Mouse (Mus musculus): ENCODE data around the gene Renbp. TPM values are rescaled to one million over a fixed set of nuclear protein-coding genes. Genes with fewer than 3 reads are reported as not detected.

The Renbp gene
- polyA plus RNA-seq, 1 experiment from 2014 or later = 9.3 TPM

- H3K9ac ChIP-seq (replicated peaks) = no peak overlapping the region
- ATAC-seq (replicated peaks) = no peak
- H3K36me3 ChIP-seq = peaks cover 76% of the 10 kb centered on the region
- H3K9me3 ChIP-seq = no peaks in the 10 kb centered on the region
- H3K4me2 ChIP-seq (replicated peaks) = no peak overlapping the region
- no peak overlapping the region for H3K27ac ChIP-seq (replicated peaks)
- no peak overlapping the region for H3K4me3 ChIP-seq
- WGBS = 93% methylated on average over 6 of the region's 6 CpGs
- H3K27me3 ChIP-seq = no peaks in the 10 kb centered on the region
- no peaks in the 10 kb centered on the region for H3K4me1 ChIP-seq
These were observed 24.3 kb upstream of the Renbp start for GRCm38 (mm10) chrX:73954988-73955387.

GRCm38 (mm10) chrX:73952603-73953002 is 22.0 kb upstream of the Renbp start:
- H3K27ac ChIP-seq (replicated peaks) = no peak overlapping the region
- ATAC-seq (replicated peaks) = no peak
- H3K4me1 ChIP-seq = no peaks in the 10 kb centered on the region
- WGBS = 80% methylated on average over 5 of the region's 5 CpGs
- H3K36me3 ChIP-seq = peaks cover 75% of the 10 kb centered on the region
- H3K9me3 ChIP-seq = no peaks in the 10 kb centered on the region
- H3K4me3 ChIP-seq = no peak overlapping the region
- no peaks in the 10 kb centered on the region for H3K27me3 ChIP-seq
- H3K9ac ChIP-seq (replicated peaks) = no peak overlapping the region
- no peak overlapping the region for H3K4me2 ChIP-seq (replicated peaks)

GRCm38 (mm10) chrX:73949341-73949740 is 18.7 kb upstream of the Renbp start:
- peak; percentile 31; the same call in 1 of the 2 replicates for ATAC-seq (replicated peaks)
- peaks cover 79% of the 10 kb centered on the region for H3K36me3 ChIP-seq
- no peak overlapping the region for H3K9ac ChIP-seq (replicated peaks)
- H3K4me1 ChIP-seq = no peaks in the 10 kb centered on the region
- no peak overlapping the region for H3K27ac ChIP-seq (replicated peaks)
- H3K27me3 ChIP-seq = no peaks in the 10 kb centered on the region
- H3K4me2 ChIP-seq (replicated peaks) = no peak overlapping the region
- WGBS = 88% methylated on average over 10 of the region's 10 CpGs
- H3K9me3 ChIP-seq = no peaks in the 10 kb centered on the region
- H3K4me3 ChIP-seq = no peak overlapping the region

GRCm38 (mm10) chrX:73948647-73949046 is 18.0 kb upstream of the Renbp start:
- no peak overlapping the region for H3K9ac ChIP-seq (replicated peaks)
- 36% methylated on average over 4 of the region's 4 CpGs for WGBS
- no peak overlapping the region for H3K4me2 ChIP-seq (replicated peaks)
- no peak overlapping the region for H3K27ac ChIP-seq (replicated peaks)
- H3K27me3 ChIP-seq = no peaks in the 10 kb centered on the region
- H3K4me1 ChIP-seq = no peaks in the 10 kb centered on the region
- ATAC-seq (replicated peaks) = peak; percentile 49
- no peak overlapping the region for H3K4me3 ChIP-seq
- H3K9me3 ChIP-seq = no peaks in the 10 kb centered on the region
- peaks cover 81% of the 10 kb centered on the region for H3K36me3 ChIP-seq

GRCm38 (mm10) chrX:73946896-73947295 is 16.2 kb upstream of the Renbp start:
- WGBS = 84% methylated on average over 6 of the region's 6 CpGs
- Histone ChIP-seq H3K36me3 (peaks cover 74% of the 10 kb centered on the region), H3K27ac (replicated peaks) (no peak overlapping the region), H3K9ac (replicated peaks) (no peak overlapping the region), H3K4me2 (replicated peaks) (no peak overlapping the region), H3K9me3 (no peaks in the 10 kb centered on the region), H3K27me3 (no peaks in the 10 kb centered on the region), H3K4me3 (no peak overlapping the region), H3K4me1 (no peaks in the 10 kb centered on the region)
- ATAC-seq (replicated peaks) = no peak

GRCm38 (mm10) chrX:73942294-73942693 is 11.6 kb upstream of the Renbp start:
- WGBS = 75% methylated on average over 2 of the region's 2 CpGs
- H3K9ac ChIP-seq (replicated peaks) = no peak overlapping the region
- no peak overlapping the region for H3K4me3 ChIP-seq
- H3K36me3 ChIP-seq = peaks cover 43% of the 10 kb centered on the region
- ATAC-seq (replicated peaks) = no peak
- H3K27ac ChIP-seq (replicated peaks) = no peak overlapping the region
- H3K4me1 ChIP-seq = no peaks in the 10 kb centered on the region
- no peaks in the 10 kb centered on the region for H3K27me3 ChIP-seq
- H3K4me2 ChIP-seq (replicated peaks) = no peak overlapping the region
- H3K9me3 ChIP-seq = no peaks in the 10 kb centered on the region

GRCm38 (mm10) chrX:73941860-73942259 is 11.2 kb upstream of the Renbp start:
- H3K27me3 ChIP-seq = no peaks in the 10 kb centered on the region
- no peak for ATAC-seq (replicated peaks)
- WGBS = 93% methylated on average over 2 of the region's 2 CpGs
- H3K4me3 ChIP-seq = no peak overlapping the region
- no peaks in the 10 kb centered on the region for H3K9me3 ChIP-seq
- no peak overlapping the region for H3K27ac ChIP-seq (replicated peaks)
- peaks cover 38% of the 10 kb centered on the region for H3K36me3 ChIP-seq
- H3K9ac ChIP-seq (replicated peaks) = no peak overlapping the region
- H3K4me1 ChIP-seq = no peaks in the 10 kb centered on the region
- H3K4me2 ChIP-seq (replicated peaks) = no peak overlapping the region

- H3K36me3 ChIP-seq = no peaks in the 10 kb centered on the region
- H3K4me2 ChIP-seq (replicated peaks) = no peak overlapping the region
- H3K4me3 ChIP-seq = no peak overlapping the region
- 79% methylated on average over 2 of the region's 2 CpGs for WGBS
- H3K9me3 ChIP-seq = no peaks in the 10 kb centered on the region
- H3K4me1 ChIP-seq = no peaks in the 10 kb centered on the region
- H3K9ac ChIP-seq (replicated peaks) = no peak overlapping the region
- ATAC-seq (replicated peaks) = no peak
- no peaks in the 10 kb centered on the region for H3K27me3 ChIP-seq
- no peak overlapping the region for H3K27ac ChIP-seq (replicated peaks)
These were observed 1.2 kb upstream of the Renbp start for GRCm38 (mm10) chrX:73931871-73932270.

GRCm38 (mm10) chrX:73922550-73922882 is 8.1 kb downstream of the Renbp start:
- Histone ChIP-seq H3K4me1 (peaks cover 7% of the 10 kb centered on the region), H3K9ac (replicated peaks) (peak overlapping the region; percentile 76), H3K27me3 (no peaks in the 10 kb centered on the region), H3K9me3 (no peaks in the 10 kb centered on the region), H3K4me3 (peak overlapping the region; percentile 63), H3K4me2 (replicated peaks) (peak overlapping the region; percentile 67), H3K27ac (replicated peaks) (peak overlapping the region; percentile 84), H3K36me3 (no peaks in the 10 kb centered on the region)
- WGBS = 78% methylated on average over 8 of the region's 8 CpGs
- peak; percentile 14; the same call in 1 of the 2 replicates for ATAC-seq (replicated peaks)

- Histone ChIP-seq H3K9me3 (no peaks in the 10 kb centered on the region), H3K4me2 (replicated peaks) (peak within 1 kb of the TSS; percentile 67), H3K9ac (replicated peaks) (peak within 1 kb of the TSS; percentile 76), H3K4me1 (peaks cover 7% of the 10 kb centered on the region), H3K27me3 (no peaks in the 10 kb centered on the region), H3K4me3 (peak within 1 kb of the TSS; percentile 63), H3K27ac (replicated peaks) (peak within 1 kb of the TSS; percentile 84), H3K36me3 (no peaks in the 10 kb centered on the region)
- 18% methylated on average over 43 of the region's 43 CpGs for WGBS
- ATAC-seq (replicated peaks) = peak; percentile 98
These were observed 8.7 kb downstream of the Renbp start, which contains the start of the genes Arhgap4 and Naa10 for GRCm38 (mm10) chrX:73921823-73922549. TSS of gene Arhgap4 (minus strand) at chrX:73921870. TSS of gene Naa10 (minus strand) at chrX:73921944.

- Histone ChIP-seq H3K4me2 (replicated peaks) (peak overlapping the region; percentile 67), H3K4me1 (peaks cover 7% of the 10 kb centered on the region), H3K36me3 (no peaks in the 10 kb centered on the region), H3K27me3 (no peaks in the 10 kb centered on the region), H3K4me3 (peak overlapping the region; percentile 63), H3K9ac (replicated peaks) (peak overlapping the region; percentile 76), H3K9me3 (no peaks in the 10 kb centered on the region), H3K27ac (replicated peaks) (peak overlapping the region; percentile 84)
- 26% methylated on average over 34 of the region's 34 CpGs for WGBS
- ATAC-seq (replicated peaks) = peak; percentile 37
These were observed 9.3 kb downstream of the Renbp start for GRCm38 (mm10) chrX:73921285-73921822.

GRCm38 (mm10) chrX:73918631-73919030 is 12.0 kb downstream of the Renbp start:
- no peak for ATAC-seq (replicated peaks)

More at GRCm38 (mm10) chrX:73918631-73919030, 12.0 kb downstream of the Renbp start:
- Histone ChIP-seq H3K27ac (replicated peaks) (no peak overlapping the region), H3K4me2 (replicated peaks) (no peak overlapping the region), H3K36me3 (no peaks in the 10 kb centered on the region), H3K9ac (replicated peaks) (no peak overlapping the region), H3K4me1 (peaks cover 15% of the 10 kb centered on the region), H3K4me3 (no peak overlapping the region), H3K27me3 (no peaks in the 10 kb centered on the region), H3K9me3 (no peaks in the 10 kb centered on the region)
- WGBS = 92% methylated on average over 5 of the region's 5 CpGs
